21 mouse cellular contexts compared by ENCODE assay signal in the genomic region with DNA sequence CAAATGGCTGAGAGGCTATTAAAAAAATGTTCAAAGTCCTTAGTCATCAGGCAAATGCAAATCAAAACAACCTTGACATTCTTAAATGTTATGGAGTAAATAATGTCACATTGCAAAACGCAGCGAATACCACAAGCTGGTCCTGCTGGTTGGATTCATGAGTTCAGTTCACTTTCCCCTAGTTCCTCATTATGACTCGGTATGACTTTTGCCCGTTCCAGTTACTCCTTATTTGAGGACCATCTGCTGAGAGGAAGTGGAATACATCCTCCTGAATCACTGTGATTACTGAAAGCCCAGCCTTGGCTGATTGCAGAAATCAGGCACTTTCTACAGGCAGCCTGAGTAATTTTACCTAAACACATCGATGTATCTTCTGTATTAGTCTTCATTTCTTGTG.
A peak's percentile ranks its signal among the peaks of the same experiment; 100 is the strongest.
DNase-seq lines count a peak whose midpoint lies in the region; TF ChIP-seq lines count a peak whose summit lies in the region.
"Had no signal": no experiment of that assay in that cellular context is flagged by ENCODE, and none has a peak within 500 bp of the region (broad histone marks: within the 10 kb centered on the region; RNA-seq: fewer than 3 reads in every experiment).

No protein-coding gene starts in this region.

- peak; percentile 18 for DNase-seq in adrenal gland, adult 2 months
- DNase-seq in adrenal gland, postnatal 14 days: no peak
- peak; percentile 12 for DNase-seq in MEL (ENCODE audit: low read depth, low spot score)
- no peak for DNase-seq in thymus, adult 2 months
- DNase-seq in kidney, postnatal 25 days: no peak
- DNase-seq: adrenal gland, adult 8-10 months; adrenal gland, postnatal 25 days; B cell, adult 2 months; cerebellum, adult 11 months; cerebellum, adult 18-20 months; cerebellum, adult 8-10 months; cerebellum, adult 9-11 months; cerebellum, postnatal 36 days; embryo, embryonic 11 days had no signal

- 58% methylated on average over 5 of the region's 5 CpGs for WGBS in thymus, adult 2 months

- no peaks in the 10 kb centered on the region for H3K4me1 ChIP-seq in MEL (ENCODE audit: control insufficient read depth in 1 of 2, insufficient read depth in 2 of 2, low read length in 2 of 2)
- no peaks in the 10 kb centered on the region for H3K4me1 ChIP-seq in thymus, adult 2 months (replicated peaks; ENCODE audit: control insufficient read depth, insufficient read depth, low read length)
- H3K4me1 ChIP-seq: embryonic facial prominence, embryonic 13.5 days; embryonic facial prominence, embryonic 15.5 days; forebrain, embryonic 10.5 days; forebrain, embryonic 12.5 days had no signal

- H3K27ac ChIP-seq in MEL (ENCODE audit: control insufficient read depth, low read depth, low read length): no peak overlapping the region
- H3K27ac ChIP-seq in thymus, adult 2 months (ENCODE audit: control insufficient read depth, insufficient read depth, low read length): no peak overlapping the region
- H3K27ac ChIP-seq: embryonic facial prominence, embryonic 13.5 days; embryonic facial prominence, embryonic 15.5 days; forebrain, embryonic 10.5 days; forebrain, embryonic 12.5 days had no signal

- no peak for TF ChIP-seq CTCF in MEL (IDR thresholded peaks at IDR 0.05 in 2 of 3, conservative IDR thresholded peaks at IDR 0.05 in 1 of 3; ENCODE audit: control insufficient read depth in 1 of 3, insufficient read depth in 1 of 3, low read depth in 2 of 3, low read length in 3 of 3, poor library complexity in 1 of 3, severe bottlenecking in 1 of 3)
- TF ChIP-seq CTCF in thymus, adult 2 months (IDR thresholded peaks at IDR 0.05; ENCODE audit: borderline replicate concordance, control insufficient read depth, extremely low read depth, insufficient read depth, low read length, poor library complexity): no peak

- TF ChIP-seq POLR2A in MEL (IDR thresholded peaks at IDR 0.05; ENCODE audit: control insufficient read depth in 1 of 2, insufficient read depth in 1 of 2, low read depth in 1 of 2, low read length in 2 of 2, poor library complexity in 1 of 2): no peak
- no peak for TF ChIP-seq POLR2A in thymus, adult 2 months (IDR thresholded peaks at IDR 0.05; ENCODE audit: control insufficient read depth, extremely low read depth, insufficient read depth, low read length, poor library complexity)

- no peaks in the 10 kb centered on the region for H3K79me2 ChIP-seq in MEL (ENCODE audit: control insufficient read depth, insufficient read depth, low read length, poor library complexity)

- H3K9me3 ChIP-seq in MEL (replicated peaks; ENCODE audit: insufficient read depth, low read length): no peaks in the 10 kb centered on the region
- H3K9me3 ChIP-seq: embryonic facial prominence, embryonic 13.5 days; embryonic facial prominence, embryonic 15.5 days; forebrain, embryonic 10.5 days; forebrain, embryonic 12.5 days; G1E had no signal

- no peak overlapping the region for H3K9ac ChIP-seq in MEL (ENCODE audit: control insufficient read depth, low read depth, low read length, poor library complexity, severe bottlenecking)
- H3K9ac ChIP-seq: embryonic facial prominence, embryonic 13.5 days; embryonic facial prominence, embryonic 15.5 days; forebrain, embryonic 12.5 days had no signal

- H3K27me3 ChIP-seq in MEL (ENCODE audit: control insufficient read depth in 1 of 2, insufficient read depth in 2 of 2, low read length in 2 of 2): no peaks in the 10 kb centered on the region
- no peaks in the 10 kb centered on the region for H3K27me3 ChIP-seq in thymus, adult 2 months (ENCODE audit: control insufficient read depth, insufficient read depth, low read length)
- H3K27me3 ChIP-seq: CH12.LX; embryonic facial prominence, embryonic 13.5 days; embryonic facial prominence, embryonic 15.5 days; forebrain, embryonic 12.5 days had no signal

- H3K4me3 ChIP-seq in MEL (ENCODE audit: control insufficient read depth in 1 of 2, insufficient read depth in 1 of 2, low read depth in 2 of 2, low read length in 2 of 2): no peak overlapping the region
- H3K4me3 ChIP-seq in thymus, adult 2 months (ENCODE audit: control insufficient read depth, insufficient read depth, low read length): no peak overlapping the region
- H3K4me3 ChIP-seq: embryonic facial prominence, embryonic 13.5 days; embryonic facial prominence, embryonic 15.5 days; erythroblast, embryonic 14.5 days; forebrain, embryonic 10.5 days; forebrain, embryonic 12.5 days had no signal

- no peak for TF ChIP-seq RAD21 in MEL (IDR thresholded peaks at IDR 0.05; ENCODE audit: low read depth, low read length)

- no peak for TF ChIP-seq EP300 in MEL (IDR thresholded peaks at IDR 0.05; ENCODE audit: low read depth in 1 of 2, low read length in 2 of 2)

- no peaks in the 10 kb centered on the region for H3K36me3 ChIP-seq in MEL (ENCODE audit: control insufficient read depth in 1 of 2, insufficient read depth in 2 of 2, low read length in 2 of 2)
- no peaks in the 10 kb centered on the region for H3K36me3 ChIP-seq in thymus, adult 2 months (ENCODE audit: control insufficient read depth, insufficient read depth, low read length)
- H3K36me3 ChIP-seq: embryonic facial prominence, embryonic 13.5 days; embryonic facial prominence, embryonic 15.5 days; forebrain, embryonic 10.5 days; forebrain, embryonic 12.5 days; G1E had no signal

TF ChIP-seq in MEL, 35 proteins besides CTCF, POLR2A, EP300 and RAD21:
- no peak for TF ChIP-seq JUND (IDR thresholded peaks at IDR 0.05; ENCODE audit: low read depth, low read length)
- no peak for TF ChIP-seq HCFC1 (IDR thresholded peaks at IDR 0.05; ENCODE audit: low read depth, low read length)
- TF ChIP-seq RCOR1 (IDR thresholded peaks at IDR 0.05; ENCODE audit: low read depth, low read length): no peak
- no peak for TF ChIP-seq USF2 (IDR thresholded peaks at IDR 0.05; ENCODE audit: borderline replicate concordance in 1 of 2, insufficient read depth in 1 of 2, low read depth in 1 of 2, low read length in 2 of 2)
- TF ChIP-seq MXI1 (IDR thresholded peaks at IDR 0.05; ENCODE audit: low read depth, low read length): no peak
- no peak for TF ChIP-seq ZMIZ1 (IDR thresholded peaks at IDR 0.05; ENCODE audit: low read depth, low read length)
- no peak for TF ChIP-seq ZKSCAN1 (IDR thresholded peaks at IDR 0.05; ENCODE audit: low read depth, low read length)
- TF ChIP-seq POLR2AphosphoS2 (IDR thresholded peaks at IDR 0.05; ENCODE audit: low read length): no peak

Comparison
In these comparisons a context has a peak if more than half of its experiments do, and no peak if none do; other contexts are left out.
1. DNase-seq: peak in adrenal gland, adult 2 months (single experiment) and MEL (single experiment); none in adrenal gland, postnatal 14 days (single experiment), thymus, adult 2 months (single experiment) and kidney, postnatal 25 days (0 of 2).